Comparison of ENCODE assay signal across 31 mouse cellular contexts in genomic region chr16:40375314-40375713, GRCm38 (mm10).
"Had no signal": no experiment of that assay in that cellular context is flagged by ENCODE, and none has a peak within 500 bp of the region (broad histone marks: within the 10 kb centered on the region; RNA-seq: fewer than 3 reads in every experiment).

No protein-coding gene starts in this region.

- H3K4me1 ChIP-seq: limb, embryonic 10.5 days; limb, embryonic 12.5 days; limb, embryonic 13.5 days; limb, embryonic 15.5 days; liver, embryonic 12.5 days; liver, embryonic 13.5 days; liver, embryonic 15.5 days; lung, embryonic 15.5 days; megakaryocyte, embryonic 14.5 days; midbrain, embryonic 10.5 days; midbrain, embryonic 13.5 days; midbrain, embryonic 15.5 days; neural tube, embryonic 12.5 days had no signal

- H3K27me3 ChIP-seq: limb, embryonic 12.5 days; limb, embryonic 13.5 days; limb, embryonic 15.5 days; liver, embryonic 12.5 days; liver, embryonic 13.5 days; liver, embryonic 15.5 days; lung, embryonic 15.5 days; megakaryocyte, embryonic 14.5 days; midbrain, embryonic 12.5 days; midbrain, embryonic 13.5 days; midbrain, embryonic 15.5 days; neural tube, embryonic 12.5 days had no signal

- DNase-seq: left cerebral cortex, postnatal 4 days; liver; liver, embryonic 13.5 days; lung, adult 18-20 months; lung, adult 2 months; lung, embryonic 14.5 days; lung, postnatal 10 days; lung, postnatal 14 days; lung, postnatal 36 days; lung, postnatal 4 days; midbrain, embryonic 14.5 days had no signal

- H3K4me2 ChIP-seq: limb, embryonic 12.5 days; limb, embryonic 13.5 days; limb, embryonic 15.5 days; liver, embryonic 11.5 days; liver, embryonic 12.5 days; liver, embryonic 13.5 days; liver, embryonic 15.5 days; lung, embryonic 14.5 days; lung, embryonic 15.5 days; midbrain, embryonic 11.5 days; midbrain, embryonic 12.5 days; midbrain, embryonic 13.5 days; midbrain, embryonic 15.5 days; neural tube, embryonic 12.5 days had no signal

- ATAC-seq: liver, embryonic 12.5 days; lung, postnatal 0 days; midbrain, embryonic 13.5 days; midbrain, embryonic 15.5 days; midbrain, embryonic 16.5 days had no signal

- H3K36me3 ChIP-seq: limb, embryonic 10.5 days; limb, embryonic 12.5 days; limb, embryonic 13.5 days; limb, embryonic 15.5 days; liver, embryonic 12.5 days; liver, embryonic 13.5 days; liver, embryonic 15.5 days; lung, embryonic 15.5 days; midbrain, embryonic 10.5 days; midbrain, embryonic 12.5 days; midbrain, embryonic 13.5 days; midbrain, embryonic 15.5 days; neural tube, embryonic 12.5 days had no signal

- H3K9me3 ChIP-seq: limb, embryonic 10.5 days; limb, embryonic 12.5 days; limb, embryonic 13.5 days; limb, embryonic 15.5 days; liver, embryonic 12.5 days; liver, embryonic 13.5 days; liver, embryonic 15.5 days; lung, embryonic 15.5 days; midbrain, embryonic 10.5 days; midbrain, embryonic 12.5 days; midbrain, embryonic 13.5 days; midbrain, embryonic 15.5 days; neural tube, embryonic 12.5 days had no signal

- H3K4me3 ChIP-seq: limb, embryonic 10.5 days; limb, embryonic 12.5 days; limb, embryonic 13.5 days; limb, embryonic 15.5 days; liver, embryonic 12.5 days; liver, embryonic 13.5 days; liver, embryonic 15.5 days; lung, embryonic 15.5 days; megakaryocyte, embryonic 14.5 days; midbrain, embryonic 10.5 days; midbrain, embryonic 12.5 days; midbrain, embryonic 13.5 days; midbrain, embryonic 15.5 days; myocyte; neural tube, embryonic 12.5 days had no signal

- H3K9ac ChIP-seq: limb, embryonic 12.5 days; limb, embryonic 13.5 days; limb, embryonic 15.5 days; liver, embryonic 12.5 days; liver, embryonic 13.5 days; liver, embryonic 14.5 days; liver, embryonic 15.5 days; lung, embryonic 14.5 days; lung, embryonic 15.5 days; midbrain, embryonic 12.5 days; midbrain, embryonic 13.5 days; midbrain, embryonic 15.5 days; neural tube, embryonic 12.5 days had no signal

- H3K27ac ChIP-seq: limb, embryonic 10.5 days; limb, embryonic 12.5 days; limb, embryonic 13.5 days; limb, embryonic 15.5 days; liver, embryonic 12.5 days; liver, embryonic 13.5 days; liver, embryonic 14.5 days; liver, embryonic 15.5 days; lung, embryonic 15.5 days; macrophage; midbrain, embryonic 10.5 days; midbrain, embryonic 12.5 days; midbrain, embryonic 13.5 days; midbrain, embryonic 15.5 days; neural tube, embryonic 12.5 days had no signal
